Mouse (Mus musculus) embryonic facial prominence, embryonic 11.5 days (tissue): ENCODE data around the gene Pigr. TPM values are rescaled to one million over a fixed set of nuclear protein-coding genes. Genes with fewer than 3 reads are reported as not detected.

Experiments used
- ATAC-seq: fragments of 200-750 bp; cut with Nextera tagmentation; replicated peaks from 2 replicates; pipeline ENCODE4 v1.8.0; 2017; ENCODE audit warnings: low read depth; ENCODE audit not compliant: insufficient number of reproducible peaks, low FRiP score, low TSS enrichment
- DNase-seq: peaks from one replicate; pipeline ENCODE4 v3.0.0-alpha.2; 2015; ENCODE audit warnings: low spot score
- H3K27ac ChIP-seq: fragments of 300-500 bp; sonication (generic); replicated peaks from 2 replicates; pipeline ENCODE4 v1.5.1; 2014; ENCODE audit warnings: mild to moderate bottlenecking, low read depth, low read length, control low read depth
- H3K27me3 ChIP-seq: fragments of 300-500 bp; sonication (generic); 2 replicates; pipeline ENCODE4 v1.6.1; 2014; ENCODE audit warnings: mild to moderate bottlenecking, low read length, moderate library complexity, mixed read lengths; ENCODE audit not compliant: control insufficient read depth, insufficient read depth
- H3K36me3 ChIP-seq: fragments of 300-500 bp; sonication (generic); replicated peaks from 2 replicates; pipeline ENCODE4 v1.6.1; 2014; ENCODE audit warnings: low read depth, mild to moderate bottlenecking, low read length, moderate library complexity, mixed read lengths; ENCODE audit not compliant: control insufficient read depth, insufficient read depth
- H3K4me1 ChIP-seq: fragments of 300-500 bp; sonication (generic); 2 replicates; pipeline ENCODE4 v1.6.1; 2014; ENCODE audit warnings: low read length, mixed read lengths; ENCODE audit not compliant: control insufficient read depth, insufficient read depth
- H3K4me2 ChIP-seq: fragments of 300-500 bp; sonication (generic); 2 replicates; pipeline ENCODE4 v1.6.1; 2014; ENCODE audit warnings: low read depth, mild to moderate bottlenecking, control low read depth, low read length, moderate library complexity
- H3K4me3 ChIP-seq: fragments of 300-500 bp; sonication (generic); 2 replicates; pipeline ENCODE4 v1.5.1; 2014; ENCODE audit warnings: low read depth, low read length, control low read depth
- H3K9ac ChIP-seq: fragments of 300-500 bp; sonication (generic); replicated peaks from 2 replicates; pipeline ENCODE4 v1.6.1; 2014; ENCODE audit warnings: mild to moderate bottlenecking, control low read depth, low read length
- H3K9me3 ChIP-seq: fragments of 300-500 bp; sonication (generic); replicated peaks from 2 replicates; pipeline ENCODE4 v1.6.1; 2016; ENCODE audit warnings: mild to moderate bottlenecking, low read length, inconsistent platforms, mixed read lengths; ENCODE audit not compliant: control insufficient read depth
- WGBS: fragments of 180-500 bp; shearing (Covaris S2); extraction: QIAGEN DNeasy Blood & Tissue Kit; methylation state at CpG from one replicate; pipeline ENCODE4 v1.1.7; 2014; 5-methylcytosine and 5-hydroxymethylcytosine counted together
- polyA plus RNA-seq: library from polyadenylated mRNA; unstranded; fragments of >200 nt; fragmentation: Nextera tagmentation; extraction: Ambion mirVana; gene quantifications from 2 replicates; pipeline ENCODE4 v1.2.1, GENCODE M21; 2014

Gene Pigr
- polyA plus RNA-seq, 1 experiment from 2014 or later, result not detected

DNA sequence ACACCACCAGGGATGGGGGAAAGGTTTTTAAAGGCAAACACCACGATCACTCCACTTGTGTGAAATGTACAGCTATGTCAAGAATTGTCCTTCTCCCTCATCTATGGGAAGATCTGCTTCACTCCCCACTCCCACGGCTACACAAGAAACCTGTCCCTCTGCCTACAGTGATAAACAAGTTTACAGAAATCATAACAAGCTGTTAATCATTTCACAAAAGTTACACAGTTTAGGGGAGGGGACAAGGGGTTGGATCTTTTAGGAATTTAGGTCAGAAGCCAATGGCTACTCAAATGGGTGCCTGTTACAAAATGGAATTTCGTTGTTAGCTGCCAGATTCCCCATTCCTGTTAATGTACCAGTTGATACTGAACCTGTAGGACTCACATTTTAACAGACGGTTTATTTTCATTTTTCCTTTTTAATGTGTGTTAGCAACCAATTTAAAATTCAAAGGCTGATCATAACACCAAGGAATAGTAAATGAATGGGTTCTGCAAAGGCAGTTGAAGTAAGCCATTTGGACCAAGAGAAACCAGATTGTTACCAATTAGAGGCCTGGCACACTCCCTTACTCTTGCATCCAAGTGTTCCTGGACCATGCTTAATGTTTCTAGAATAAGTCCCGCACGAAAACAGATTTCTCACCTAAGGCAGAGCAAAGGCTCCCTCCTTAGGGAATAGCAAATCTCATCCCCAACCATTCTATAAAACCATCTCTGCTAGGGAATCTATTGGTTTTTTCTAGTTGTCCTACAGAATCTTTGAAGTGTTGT is 8.9 kb downstream of the Pigr start:
- Histone ChIP-seq H3K4me1 (no peaks in the 10 kb centered on the region), H3K9me3 (no peaks in the 10 kb centered on the region), H3K4me2 (no peak overlapping the region), H3K9ac (no peak overlapping the region), H3K27ac (no peak overlapping the region), H3K4me3 (no peak overlapping the region), H3K27me3 (no peaks in the 10 kb centered on the region), H3K36me3 (no peaks in the 10 kb centered on the region)
- DNase-seq, result no peak
- ATAC-seq, result no peak
- WGBS, result 89% methylated on average over 6 of the region's 6 CpGs

DNA sequence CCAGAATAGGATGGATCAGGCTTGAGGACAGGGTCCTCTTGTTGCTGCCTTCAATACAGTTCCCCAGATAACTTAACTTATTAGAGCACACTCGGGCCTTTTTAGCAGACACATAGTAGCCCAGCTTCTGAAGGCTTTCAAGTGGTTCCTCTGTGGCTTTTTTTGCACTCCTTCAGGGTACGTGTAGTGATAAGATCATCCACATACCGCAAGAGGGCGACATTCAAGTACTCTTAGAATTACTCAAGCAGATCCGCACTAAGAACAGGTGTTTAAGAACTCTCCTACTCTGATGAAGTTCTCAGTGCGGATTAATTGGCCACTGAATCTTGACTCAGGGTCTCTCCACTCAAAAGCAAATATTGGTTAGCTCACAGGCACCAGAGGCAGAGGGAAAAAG is 11.8 kb downstream of the Pigr start:
- 55% methylated on average over 6 of the region's 6 CpGs for WGBS

DNA sequence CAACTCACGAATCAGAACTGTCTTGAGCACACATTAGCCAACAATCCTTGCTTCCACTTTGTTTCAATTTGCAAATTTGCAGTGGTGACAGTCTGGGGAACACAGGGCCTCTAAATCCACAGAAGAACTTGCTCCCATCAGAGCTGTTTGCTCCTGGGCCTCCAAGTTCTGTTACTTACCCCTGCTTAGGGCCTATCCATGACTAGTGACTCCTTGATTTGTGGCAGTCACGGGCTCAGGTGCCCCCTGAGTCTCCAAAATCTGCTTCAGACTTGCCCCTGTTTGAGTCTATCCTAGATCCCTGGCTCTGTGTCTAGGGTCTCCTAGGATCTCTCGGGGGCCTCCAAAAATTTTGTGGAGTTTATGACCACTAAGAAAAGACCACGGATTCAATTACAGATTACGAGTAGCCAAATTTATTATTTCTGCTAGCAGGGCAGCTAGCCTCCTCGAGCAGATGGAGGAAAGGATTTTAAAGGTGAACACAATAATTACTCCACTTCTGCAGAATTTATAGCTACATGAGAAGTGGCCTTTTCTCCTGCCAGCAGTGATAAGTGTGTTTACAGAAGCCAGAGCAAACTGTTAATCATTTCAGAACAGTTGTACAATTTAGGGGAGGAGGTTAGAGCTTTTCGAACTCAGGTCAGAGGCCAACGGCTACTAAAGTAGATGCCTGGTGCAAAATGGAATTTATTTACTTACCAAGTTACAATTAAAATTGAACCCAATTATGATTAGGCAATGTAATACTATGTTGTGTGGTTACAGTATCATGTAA is 14.3 kb downstream of the Pigr start:
- no peak for DNase-seq
- Histone ChIP-seq H3K27me3 (no peaks in the 10 kb centered on the region), H3K4me1 (no peaks in the 10 kb centered on the region), H3K4me3 (no peak overlapping the region), H3K36me3 (no peaks in the 10 kb centered on the region), H3K9ac (no peak overlapping the region), H3K9me3 (no peaks in the 10 kb centered on the region), H3K27ac (no peak overlapping the region), H3K4me2 (no peak overlapping the region)
- 74% methylated on average over 8 of the region's 8 CpGs for WGBS
- ATAC-seq, result no peak

More for the DNA sequence above, 11.8 kb downstream of the Pigr start:
- no peaks in the 10 kb centered on the region for H3K4me1 ChIP-seq
- H3K9me3 ChIP-seq, result no peaks in the 10 kb centered on the region
- no peak overlapping the region for H3K9ac ChIP-seq
- no peak overlapping the region for H3K4me2 ChIP-seq
- H3K36me3 ChIP-seq, result no peaks in the 10 kb centered on the region
- H3K27me3 ChIP-seq, result no peaks in the 10 kb centered on the region
- DNase-seq (peak; percentile 44), ATAC-seq (no peak)
- H3K4me3 ChIP-seq, result no peak overlapping the region
- H3K27ac ChIP-seq, result no peak overlapping the region

DNA sequence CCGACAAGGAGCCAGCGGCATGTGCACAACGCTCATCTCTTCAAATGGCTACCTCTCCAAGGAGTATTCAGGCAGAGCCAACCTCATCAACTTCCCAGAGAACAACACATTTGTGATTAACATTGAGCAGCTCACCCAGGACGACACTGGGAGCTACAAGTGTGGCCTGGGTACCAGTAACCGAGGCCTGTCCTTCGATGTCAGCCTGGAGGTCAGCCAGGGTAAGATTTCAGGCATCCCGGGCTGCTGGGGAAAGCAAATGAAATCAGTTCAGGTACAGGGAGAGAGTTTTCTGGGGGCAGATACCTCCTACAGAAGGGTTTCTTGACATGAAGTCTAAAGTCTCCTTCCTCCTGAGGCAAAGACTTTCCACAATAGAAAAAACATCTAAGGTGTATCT is 15.1 kb downstream of the Pigr start:
- ATAC-seq, result no peak

DNA sequence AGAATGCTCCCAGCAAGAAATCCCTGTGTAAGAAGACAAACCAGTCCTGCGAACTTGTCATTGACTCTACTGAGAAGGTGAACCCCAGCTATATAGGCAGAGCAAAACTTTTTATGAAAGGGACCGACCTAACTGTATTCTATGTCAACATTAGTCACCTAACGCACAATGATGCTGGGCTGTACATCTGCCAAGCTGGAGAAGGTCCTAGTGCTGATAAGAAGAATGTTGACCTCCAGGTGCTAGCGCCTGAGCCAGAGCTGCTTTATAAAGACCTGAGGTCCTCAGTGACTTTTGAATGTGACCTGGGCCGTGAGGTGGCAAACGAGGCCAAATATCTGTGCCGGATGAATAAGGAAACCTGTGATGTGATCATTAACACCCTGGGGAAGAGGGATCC is 18.0 kb downstream of the Pigr start:
- ATAC-seq (no peak), DNase-seq (no peak)
- H3K9me3 ChIP-seq, result no peaks in the 10 kb centered on the region
- no peaks in the 10 kb centered on the region for H3K27me3 ChIP-seq
- 87% methylated on average over 7 of the region's 7 CpGs for WGBS
- H3K27ac ChIP-seq, result no peak overlapping the region
- no peak overlapping the region for H3K4me3 ChIP-seq
- H3K36me3 ChIP-seq, result no peaks in the 10 kb centered on the region
- H3K4me1 ChIP-seq, result no peaks in the 10 kb centered on the region
- no peak overlapping the region for H3K4me2 ChIP-seq
- H3K9ac ChIP-seq, result no peak overlapping the region

More for the DNA sequence above, 15.1 kb downstream of the Pigr start:
- no peak overlapping the region for H3K9ac ChIP-seq
- H3K36me3 ChIP-seq, result no peaks in the 10 kb centered on the region
- H3K4me3 ChIP-seq, result no peak overlapping the region
- no peak for DNase-seq
- no peak overlapping the region for H3K4me2 ChIP-seq
- H3K4me1 ChIP-seq, result no peaks in the 10 kb centered on the region
- H3K27ac ChIP-seq, result no peak overlapping the region
- no peaks in the 10 kb centered on the region for H3K27me3 ChIP-seq
- 83% methylated on average over 7 of the region's 7 CpGs for WGBS
- no peaks in the 10 kb centered on the region for H3K9me3 ChIP-seq

DNA sequence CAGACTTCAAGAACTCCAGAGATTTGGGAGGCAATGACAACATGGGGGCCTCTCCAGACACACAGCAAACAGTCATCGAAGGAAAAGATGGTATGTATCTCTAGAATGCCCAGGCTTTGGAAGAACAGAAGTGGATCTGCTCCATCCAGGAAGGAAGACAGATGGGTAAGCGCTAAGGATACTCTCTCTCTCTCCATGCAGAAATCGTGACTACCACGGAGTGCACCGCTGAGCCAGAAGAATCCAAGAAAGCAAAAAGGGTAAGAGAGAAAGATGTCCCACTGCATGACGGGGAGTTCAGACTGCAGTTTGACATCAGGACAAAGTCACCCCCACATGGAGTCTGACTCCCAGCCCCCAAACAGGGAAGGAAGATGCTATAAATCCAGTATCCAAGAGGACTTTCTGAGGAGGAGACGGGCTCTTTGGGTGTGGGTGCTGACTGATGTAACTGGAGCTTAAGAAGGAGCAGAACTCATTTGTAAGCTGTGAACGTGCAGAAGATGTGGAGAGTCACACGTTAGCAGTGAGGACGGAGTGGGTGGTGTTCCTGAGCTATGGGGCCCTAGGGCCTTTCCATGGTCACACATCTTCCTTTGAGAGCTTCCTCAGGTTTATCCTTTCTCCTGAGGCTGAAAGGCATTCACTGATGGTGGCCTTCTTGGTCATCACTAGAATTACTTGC is 23.2 kb downstream of the Pigr start:
- DNase-seq, result no peak
- Histone ChIP-seq H3K9me3 (no peaks in the 10 kb centered on the region), H3K36me3 (no peaks in the 10 kb centered on the region), H3K9ac (no peak overlapping the region), H3K4me3 (no peak overlapping the region), H3K27ac (no peak overlapping the region), H3K4me1 (no peaks in the 10 kb centered on the region), H3K27me3 (no peaks in the 10 kb centered on the region), H3K4me2 (no peak overlapping the region)
- ATAC-seq, result no peak
- 87% methylated on average over 10 of the region's 10 CpGs for WGBS

DNA sequence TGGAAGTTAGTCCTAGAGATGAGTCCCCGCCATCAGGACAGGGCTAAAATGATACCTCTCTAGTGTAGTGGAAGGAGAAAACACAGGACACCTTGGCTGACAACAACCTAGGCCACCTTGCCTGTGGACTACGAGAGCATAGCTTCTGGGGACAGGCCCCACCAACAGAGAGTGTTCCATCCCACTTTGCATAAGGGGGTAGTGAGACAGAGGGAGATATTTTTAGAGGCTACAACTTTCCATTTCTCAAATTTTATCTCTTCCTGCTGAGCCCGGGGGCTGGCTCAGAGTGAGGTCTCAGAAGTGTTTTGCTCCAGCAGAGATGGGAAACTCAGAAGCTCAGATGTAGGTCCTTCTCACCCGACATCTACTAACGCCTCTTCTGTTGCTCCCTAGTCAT is 23.9 kb downstream of the Pigr start:
- ATAC-seq, result no peak
- no peak overlapping the region for H3K4me2 ChIP-seq
- H3K4me3 ChIP-seq, result no peak overlapping the region
- no peaks in the 10 kb centered on the region for H3K4me1 ChIP-seq
- no peak overlapping the region for H3K27ac ChIP-seq
- no peaks in the 10 kb centered on the region for H3K36me3 ChIP-seq
- H3K9me3 ChIP-seq, result no peaks in the 10 kb centered on the region
- 87% methylated on average over 5 of the region's 5 CpGs for WGBS
- H3K9ac ChIP-seq, result no peak overlapping the region
- H3K27me3 ChIP-seq, result no peaks in the 10 kb centered on the region
- no peak for DNase-seq

DNA sequence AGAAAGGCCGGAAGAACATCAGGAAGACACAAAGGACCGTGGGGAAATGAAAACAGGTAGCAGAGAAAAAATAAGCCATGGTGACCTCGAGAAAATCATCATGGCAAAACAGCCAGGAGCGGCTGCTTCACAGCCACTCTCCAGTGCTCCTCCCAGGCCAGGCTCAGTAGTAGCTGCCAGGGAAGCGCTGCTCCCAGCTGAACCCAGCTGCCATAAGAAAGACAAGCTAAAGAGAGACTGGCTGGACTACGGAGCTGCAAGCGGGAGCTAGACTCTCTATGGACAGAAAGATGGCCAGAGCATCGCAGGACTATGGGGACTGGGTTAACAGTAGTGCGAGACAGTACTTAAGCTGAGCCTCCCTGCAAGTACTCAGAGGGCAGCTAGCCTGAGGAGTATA is 28.3 kb downstream of the Pigr start:
- no peak for ATAC-seq
- Histone ChIP-seq H3K27me3 (no peaks in the 10 kb centered on the region), H3K4me2 (no peak overlapping the region), H3K36me3 (no peaks in the 10 kb centered on the region), H3K27ac (no peak overlapping the region), H3K4me3 (no peak overlapping the region), H3K9me3 (no peaks in the 10 kb centered on the region), H3K9ac (no peak overlapping the region), H3K4me1 (no peaks in the 10 kb centered on the region)
- 91% methylated on average over 9 of the region's 9 CpGs for WGBS
- DNase-seq, result no peak
